Mouse (Mus musculus) midbrain, postnatal 0 days (tissue): ENCODE data around the gene Afdn. TPM values are rescaled to one million over a fixed set of nuclear protein-coding genes. Genes with fewer than 3 reads are reported as not detected.
A peak's percentile ranks its signal among the peaks of the same experiment; 100 is the strongest.
"Not testable (repeated sequence)": the region's sequence is repeated elsewhere in the genome, so short reads cannot be mapped to it uniquely, and the experiment has no call there.

Source experiments
- ATAC-seq: fragments of 200-750 bp; cut with Nextera tagmentation; 2 replicates; pipeline ENCODE4 v1.8.0; 2017; ENCODE audit warnings: moderate number of reproducible peaks, mild to moderate bottlenecking, moderate TSS enrichment, moderate library complexity; ENCODE audit not compliant: low FRiP score
- DNase-seq: peaks from one replicate; pipeline ENCODE4 v3.0.0-alpha.2; 2015; ENCODE audit warnings: low spot score
- H3K27ac ChIP-seq: fragments of 300-500 bp; sonication (generic); 2 replicates; pipeline ENCODE4 v1.5.1; 2014; ENCODE audit warnings: low read depth, mild to moderate bottlenecking, low read length, mixed read lengths
- H3K27me3 ChIP-seq: fragments of 300-500 bp; sonication (generic); 2 replicates; pipeline ENCODE4 v1.6.1; 2014; ENCODE audit warnings: low read length, control low read depth, mixed read lengths; ENCODE audit not compliant: insufficient read depth
- H3K36me3 ChIP-seq: fragments of 300-500 bp; sonication (generic); 2 replicates; pipeline ENCODE4 v1.6.1; 2014; ENCODE audit warnings: low read length, control low read depth, mixed read lengths; ENCODE audit not compliant: insufficient read depth
- H3K4me1 ChIP-seq: fragments of 300-500 bp; sonication (generic); 2 replicates; pipeline ENCODE4 v1.6.1; 2014; ENCODE audit warnings: mild to moderate bottlenecking, control low read depth, antibody characterized with exemption, low read length, mixed read lengths; ENCODE audit not compliant: insufficient read depth
- H3K4me2 ChIP-seq: fragments of 300-500 bp; sonication (generic); 2 replicates; pipeline ENCODE4 v1.6.1; 2014; ENCODE audit warnings: low read depth, mild to moderate bottlenecking, low read length, mixed read lengths; ENCODE audit not compliant: poor library complexity, severe bottlenecking
- H3K4me3 ChIP-seq: fragments of 300-500 bp; sonication (generic); 2 replicates; pipeline ENCODE4 v1.5.1; 2014; ENCODE audit warnings: low read depth, mild to moderate bottlenecking, low read length, moderate library complexity
- H3K9ac ChIP-seq: fragments of 300-500 bp; sonication (generic); replicated peaks from 2 replicates; pipeline ENCODE4 v1.6.1; 2014; ENCODE audit warnings: mild to moderate bottlenecking, low read length, moderate library complexity, mixed read lengths; ENCODE audit not compliant: poor library complexity, severe bottlenecking
- H3K9me3 ChIP-seq: fragments of 300-500 bp; sonication (generic); 2 replicates; pipeline ENCODE4 v1.6.1; 2016; ENCODE audit warnings: low read length, control low read depth
- CTCF ChIP-seq: IDR thresholded peaks from 2 replicates; pipeline ENCODE4 v1.5.1; 2016; ENCODE audit warnings: antibody characterized with exemption, mild to moderate bottlenecking
- WGBS: fragments of 180-500 bp; shearing (Covaris S2); extraction: QIAGEN DNeasy Blood & Tissue Kit; methylation state at CpG from one replicate; pipeline ENCODE4 v1.1.7; 2014; 5-methylcytosine and 5-hydroxymethylcytosine counted together
- polyA plus RNA-seq: library from polyadenylated mRNA; unstranded; fragments of >200 nt; fragmentation: Nextera tagmentation; extraction: Ambion mirVana; gene quantifications from 2 replicates; pipeline ENCODE4 v1.2.1, GENCODE M21; 2015
- total RNA-seq: library from RNA; depleted of rRNA; stranded (reverse); fragments of >200 nt; gene quantifications from 2 replicates; pipeline ENCODE4 v1.2.3, GENCODE M21; 2014

The Afdn gene
- total and polyA plus RNA-seq, 2 experiments from 2014 or later, result 100 to 138 TPM

DNA sequence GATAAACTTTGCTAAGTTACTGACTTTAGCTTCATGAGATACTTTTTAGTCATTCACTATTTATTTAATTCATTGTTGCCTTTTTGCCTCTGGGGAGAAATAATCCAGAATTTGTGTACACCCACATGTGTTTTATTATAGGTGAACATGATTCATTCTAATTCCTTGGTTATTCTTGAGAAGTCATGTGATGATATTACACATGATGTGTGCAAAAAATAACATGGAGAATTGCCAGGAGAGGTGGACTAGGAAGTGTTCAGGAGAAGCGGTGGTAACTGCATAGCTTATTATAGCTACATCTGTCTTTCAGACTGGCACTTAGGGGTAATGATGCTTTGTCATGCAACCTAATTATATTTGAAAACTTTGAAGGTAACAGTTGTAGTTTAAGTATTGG lies 3.5 kb downstream of the Afdn start:
- 73% methylated on average over 1 of the region's 1 CpGs for WGBS
- no peak for TF ChIP-seq CTCF
- H3K4me1 ChIP-seq, result peaks cover 4% of the 10 kb centered on the region; the same call in 1 of the 2 replicates
- H3K9ac ChIP-seq, result no peak overlapping the region
- no peaks in the 10 kb centered on the region for H3K9me3 ChIP-seq
- H3K27me3 ChIP-seq, result no peaks in the 10 kb centered on the region
- H3K36me3 ChIP-seq, result no peaks in the 10 kb centered on the region
- no peak overlapping the region for H3K4me2 ChIP-seq
- ATAC-seq, result no peak
- no peak for DNase-seq
- H3K27ac ChIP-seq, result no peak overlapping the region
- H3K4me3 ChIP-seq, result no peak overlapping the region

DNA sequence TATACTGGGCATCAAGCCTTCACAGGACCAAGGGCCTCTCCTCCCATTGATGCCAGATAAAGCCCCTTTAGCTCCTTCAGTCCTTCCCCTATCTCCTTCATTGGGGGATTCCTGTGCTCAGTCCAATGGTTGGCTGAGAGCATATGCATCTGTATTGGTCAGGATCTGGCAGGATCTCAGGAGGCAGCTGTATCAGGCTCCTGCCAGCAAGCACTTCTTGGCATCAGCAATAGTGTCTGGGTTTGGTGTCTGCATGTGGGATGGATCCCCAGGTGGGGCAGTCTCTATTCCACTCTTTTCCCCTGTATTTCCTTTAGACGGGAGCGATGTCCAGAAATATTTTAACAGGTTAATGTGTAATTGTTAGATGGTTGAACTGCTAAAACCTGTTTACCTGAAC lies 4.6 kb downstream of the Afdn start:
- WGBS, result 88% methylated on average over 2 of the region's 2 CpGs
- ATAC-seq, H3K4me1 ChIP-seq, H3K36me3 ChIP-seq, H3K9me3 ChIP-seq, H3K27ac ChIP-seq, H3K27me3 ChIP-seq, H3K9ac ChIP-seq, H3K4me2 ChIP-seq, H3K4me3 ChIP-seq: not testable (repeated sequence)
- DNase-seq, result peak; percentile 36

DNA sequence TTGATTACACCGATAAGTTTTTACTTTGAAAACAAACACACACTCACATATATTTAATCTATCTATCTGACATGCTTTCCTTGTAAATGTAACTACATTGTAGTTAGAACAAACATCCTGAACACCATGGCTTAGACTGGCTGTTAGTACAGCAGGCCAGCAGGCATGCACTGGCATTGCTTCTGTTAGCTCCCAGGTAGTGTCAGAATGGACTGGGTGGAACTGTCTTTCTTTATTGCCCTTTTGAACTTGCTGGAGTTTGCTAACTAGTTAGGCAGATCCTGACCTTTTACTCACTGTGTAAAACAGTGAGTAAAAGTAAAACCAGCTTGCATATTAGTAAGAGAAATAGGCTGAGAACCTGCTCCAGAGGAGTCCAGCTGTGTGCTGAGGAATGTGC lies 8.2 kb downstream of the Afdn start:
- 94% methylated on average over 1 of the region's 1 CpGs for WGBS
- Histone ChIP-seq H3K27me3 (no peaks in the 10 kb centered on the region), H3K9me3 (no peaks in the 10 kb centered on the region), H3K9ac (no peak overlapping the region), H3K27ac (no peak overlapping the region), H3K4me2 (no peak overlapping the region), H3K4me1 (no peaks in the 10 kb centered on the region), H3K36me3 (no peaks in the 10 kb centered on the region), H3K4me3 (no peak overlapping the region)
- TF ChIP-seq CTCF, result no peak
- ATAC-seq, result no peak
- DNase-seq, result no peak

DNA sequence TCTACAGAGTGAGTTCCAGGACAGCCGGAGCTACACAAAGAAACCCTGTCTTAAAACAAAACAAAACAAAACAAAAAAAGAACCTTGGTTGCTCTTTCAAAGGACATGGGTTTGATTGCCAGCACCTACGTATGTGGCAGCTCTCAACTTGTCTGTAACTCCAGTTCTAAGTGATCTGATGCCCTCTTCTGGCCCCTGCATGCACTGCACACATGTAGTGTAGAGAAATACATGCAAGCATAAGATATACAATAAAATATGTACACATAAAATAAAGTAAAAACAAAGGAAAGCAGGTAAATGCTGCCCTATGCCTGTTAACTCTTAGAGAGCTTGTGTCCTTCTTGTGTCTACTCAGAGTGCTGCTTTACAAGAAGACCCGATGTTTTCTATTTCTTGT lies 8.9 kb downstream of the Afdn start:
- WGBS, result 94% methylated on average over 3 of the region's 3 CpGs
- no peak overlapping the region for H3K9ac ChIP-seq
- DNase-seq, result no peak
- H3K9me3 ChIP-seq, result no peaks in the 10 kb centered on the region
- no peak overlapping the region for H3K4me2 ChIP-seq
- no peaks in the 10 kb centered on the region for H3K4me1 ChIP-seq
- peak; percentile 63 for TF ChIP-seq CTCF
- H3K27ac ChIP-seq, result no peak overlapping the region
- H3K4me3 ChIP-seq, result no peak overlapping the region
- no peak for ATAC-seq
- no peaks in the 10 kb centered on the region for H3K27me3 ChIP-seq
- no peaks in the 10 kb centered on the region for H3K36me3 ChIP-seq

DNA sequence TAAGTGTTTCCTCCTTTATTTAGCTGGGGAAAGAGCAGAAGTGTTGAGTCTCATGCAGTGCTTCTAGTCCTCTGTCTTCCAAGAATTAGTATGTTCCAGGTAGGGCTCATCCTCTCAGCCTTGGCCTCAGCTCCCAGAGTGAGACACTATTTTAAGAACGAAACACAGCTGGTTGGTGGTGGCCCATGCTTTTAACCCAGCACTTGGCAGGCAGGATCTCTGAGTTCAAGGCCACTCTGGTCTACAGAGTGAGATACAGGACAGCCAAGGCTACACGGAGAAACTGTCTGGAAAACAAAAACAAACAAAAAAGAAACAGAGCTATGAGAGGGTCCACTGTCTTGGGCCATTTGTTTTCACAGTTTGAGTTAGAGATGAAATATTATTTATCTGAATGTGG lies 17.3 kb downstream of the Afdn start:
- H3K4me2 ChIP-seq, result no peak overlapping the region
- no peak overlapping the region for H3K9ac ChIP-seq
- H3K9me3 ChIP-seq, result no peaks in the 10 kb centered on the region
- no peaks in the 10 kb centered on the region for H3K36me3 ChIP-seq
- no peaks in the 10 kb centered on the region for H3K27me3 ChIP-seq
- no peak for TF ChIP-seq CTCF
- H3K27ac ChIP-seq, result no peak overlapping the region
- no peaks in the 10 kb centered on the region for H3K4me1 ChIP-seq
- no peak for DNase-seq
- WGBS, result 90% methylated on average over 2 of the region's 2 CpGs
- no peak for ATAC-seq
- no peak overlapping the region for H3K4me3 ChIP-seq

DNA sequence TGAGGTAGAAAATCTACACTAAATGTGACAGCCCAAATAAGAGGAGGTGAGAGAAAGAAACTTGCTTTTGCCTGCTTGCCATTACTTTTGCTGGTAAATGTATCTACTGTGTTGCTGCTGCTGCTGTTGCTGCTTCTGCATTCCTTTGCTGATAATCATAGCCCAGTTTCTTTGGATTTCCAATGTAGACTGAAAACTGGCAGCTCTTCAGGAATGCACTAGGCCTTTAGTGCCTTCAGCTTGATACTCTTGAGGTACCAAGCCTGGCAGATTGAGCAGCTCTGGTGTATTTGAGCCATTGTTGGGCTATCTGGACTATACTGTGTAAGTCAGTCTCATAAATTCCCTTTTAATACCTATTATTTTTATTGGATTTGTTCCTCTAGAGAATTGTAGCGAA lies 18.5 kb downstream of the Afdn start:
- no peak for DNase-seq
- TF ChIP-seq CTCF, result no peak
- Histone ChIP-seq H3K27ac (no peak overlapping the region), H3K9ac (no peak overlapping the region), H3K4me2 (no peak overlapping the region), H3K9me3 (no peaks in the 10 kb centered on the region), H3K4me1 (no peaks in the 10 kb centered on the region), H3K36me3 (no peaks in the 10 kb centered on the region), H3K4me3 (no peak overlapping the region), H3K27me3 (no peaks in the 10 kb centered on the region)
- no peak for ATAC-seq
- 89% methylated on average over 1 of the region's 1 CpGs for WGBS

DNA sequence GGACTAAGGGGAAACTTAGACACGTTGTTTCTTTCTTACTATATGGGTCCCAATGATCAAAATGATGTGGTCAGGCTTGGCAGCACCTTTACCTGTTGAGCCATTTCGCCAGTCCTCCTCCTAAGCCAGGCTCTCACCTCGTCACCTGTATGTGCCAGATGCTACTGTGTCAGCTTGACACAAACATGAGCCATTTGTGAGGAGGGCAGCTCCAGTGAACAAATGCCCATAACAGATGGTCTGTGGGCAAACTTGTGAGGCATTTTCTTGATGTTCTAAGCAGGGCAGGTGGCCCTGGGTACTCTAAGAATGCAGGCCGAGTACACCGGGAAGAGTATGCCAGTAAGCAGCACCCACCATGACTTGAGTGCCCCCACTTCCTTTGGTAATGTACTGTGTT lies 21.6 kb downstream of the Afdn start:
- no peak for DNase-seq

More for the DNA sequence above, 21.6 kb downstream of the Afdn start:
- TF ChIP-seq CTCF, result no peak
- Histone ChIP-seq H3K4me1 (no peaks in the 10 kb centered on the region), H3K27me3 (no peaks in the 10 kb centered on the region), H3K4me3 (no peak overlapping the region), H3K36me3 (no peaks in the 10 kb centered on the region), H3K9ac (no peak overlapping the region), H3K4me2 (no peak overlapping the region), H3K27ac (no peak overlapping the region), H3K9me3 (no peaks in the 10 kb centered on the region)
- 88% methylated on average over 5 of the region's 5 CpGs for WGBS
- ATAC-seq, result no peak
